Mouse (Mus musculus) embryonic fibroblast, embryonic 13.5 days (primary cell): ENCODE measurements around the gene Pde7b.

Source experiments
- CTCF ChIP-seq: IDR thresholded peaks from 2 replicates; pipeline ENCODE4 v1.5.1; 2011; ENCODE audit warnings: mild to moderate bottlenecking, control low read depth, low read length, moderate library complexity, borderline replicate concordance; ENCODE audit not compliant: insufficient read depth
- POLR2A ChIP-seq: IDR thresholded peaks from 2 replicates; pipeline ENCODE4 v1.6.1; 2011; ENCODE audit warnings: low read depth, mild to moderate bottlenecking, control low read depth, low read length, moderate library complexity

- TF ChIP-seq CTCF: no peak
- TF ChIP-seq POLR2A: no peak
Measured at GRCm38 (mm10) chr10:20421299-20421883, 303.5 kb downstream of the Pde7b start.
